ENCODE assay signal across 10 mouse cellular contexts in genomic region chr15:81072748-81073147, GRCm38 (mm10).
A peak's percentile ranks its signal among the peaks of the same experiment; 100 is the strongest.
DNase-seq lines count a peak whose midpoint lies in the region; TF ChIP-seq lines count a peak whose summit lies in the region.
"Had no signal": no experiment of that assay in that cellular context is flagged by ENCODE, and none has a peak within 500 bp of the region (broad histone marks: within the 10 kb centered on the region; RNA-seq: fewer than 3 reads in every experiment).

No protein-coding gene starts in this region.

- TF ChIP-seq CTCF in layer of hippocampus, adult 2 months (conservative IDR thresholded peaks at IDR 0.05), result peak; percentile 66

- H3K27ac ChIP-seq in layer of hippocampus, adult 2 months, result no peak overlapping the region
- H3K27ac ChIP-seq: heart, embryonic 15.5 days; limb, embryonic 15.5 days had no signal

- DNase-seq in layer of hippocampus, adult 2 months (ENCODE audit: low spot score in 2 of 2), result no peak
- DNase-seq in layer of hippocampus, adult 8-10 months (ENCODE audit: low spot score in 2 of 2), result no peak
- peak; percentile 40 for DNase-seq in ES-CJ7 (ENCODE audit: low read depth, low spot score)
- peak; percentile 29 for DNase-seq in c-Kit-positive CD71-positive TER-119-negative erythroid progenitor cells, embryonic 14.5 days (ENCODE audit: low read depth)
- DNase-seq in retina, embryonic 14.5 days (ENCODE audit: low spot score), result peak; percentile 53
- no peak for DNase-seq in layer of hippocampus, postnatal 14 days (ENCODE audit: low spot score in 2 of 2)
- no peak for DNase-seq in gastrocnemius, postnatal 10 days
- DNase-seq: cerebellum, adult 11 months had no signal

- no peak overlapping the region for H3K4me3 ChIP-seq in layer of hippocampus, adult 2 months
- H3K4me3 ChIP-seq: heart, embryonic 15.5 days; limb, embryonic 15.5 days had no signal

Comparison
In these comparisons a context has a peak if more than half of its experiments do, and no peak if none do; other contexts are left out.
1. DNase-seq: peak in ES-CJ7 (single experiment), c-Kit-positive CD71-positive TER-119-negative erythroid progenitor cells, embryonic 14.5 days (single experiment) and retina, embryonic 14.5 days (single experiment); none in layer of hippocampus, adult 2 months (0 of 2), layer of hippocampus, adult 8-10 months (0 of 2), layer of hippocampus, postnatal 14 days (0 of 2) and gastrocnemius, postnatal 10 days (single experiment).